Mouse (Mus musculus) forebrain, embryonic 15.5 days (tissue): ENCODE results near the gene I830077J02Rik. TPM values are rescaled to one million over a fixed set of nuclear protein-coding genes. Genes with fewer than 3 reads are reported as not detected.

Experiments
- ATAC-seq: fragments of 200-750 bp; cut with Nextera tagmentation; replicated peaks from 2 replicates; pipeline ENCODE4 v1.8.0; 2017; ENCODE audit warnings: mild to moderate bottlenecking, moderate TSS enrichment, moderate library complexity
- H3K27ac ChIP-seq: fragments of 300-500 bp; sonication (generic); replicated peaks from 2 replicates; pipeline ENCODE4 v1.5.1; 2015; ENCODE audit warnings: mild to moderate bottlenecking, inconsistent platforms
- H3K27me3 ChIP-seq: fragments of 300-500 bp; sonication (generic); 2 replicates; pipeline ENCODE4 v1.6.1; 2015; ENCODE audit warnings: inconsistent platforms
- H3K36me3 ChIP-seq: fragments of 300-500 bp; sonication (generic); 2 replicates; pipeline ENCODE4 v1.6.1; 2015; ENCODE audit warnings: mild to moderate bottlenecking, inconsistent platforms
- H3K4me1 ChIP-seq: fragments of 300-500 bp; sonication (generic); 2 replicates; pipeline ENCODE4 v1.6.1; 2015; ENCODE audit warnings: inconsistent platforms
- H3K4me2 ChIP-seq: fragments of 300-500 bp; sonication (generic); replicated peaks from 2 replicates; pipeline ENCODE4 v1.6.1; 2015; ENCODE audit warnings: mild to moderate bottlenecking, inconsistent platforms
- H3K4me3 ChIP-seq: fragments of 300-500 bp; sonication (generic); 2 replicates; pipeline ENCODE4 v1.5.1; 2015; ENCODE audit warnings: mild to moderate bottlenecking, inconsistent platforms
- H3K9ac ChIP-seq: fragments of 300-500 bp; sonication (generic); replicated peaks from 2 replicates; pipeline ENCODE4 v1.6.1; 2015; ENCODE audit warnings: mild to moderate bottlenecking, inconsistent platforms
- H3K9me3 ChIP-seq: fragments of 300-500 bp; sonication (generic); 2 replicates; pipeline ENCODE4 v1.6.1; 2016; ENCODE audit warnings: inconsistent platforms
- WGBS: fragments of 180-500 bp; shearing (Covaris S2); methylation state at CpG from one replicate; pipeline ENCODE4 v1.1.7; 2015; ENCODE audit warnings: mixed read lengths; 5-methylcytosine and 5-hydroxymethylcytosine counted together
- polyA plus RNA-seq: library from polyadenylated mRNA; unstranded; fragments of >200 nt; fragmentation: Nextera tagmentation; extraction: Ambion mirVana; gene quantifications from 2 replicates; pipeline ENCODE4 v1.2.1, GENCODE M21; 2015

The I830077J02Rik gene
- polyA plus RNA-seq, 1 experiment from 2014 or later, result 0.20 TPM

DNA sequence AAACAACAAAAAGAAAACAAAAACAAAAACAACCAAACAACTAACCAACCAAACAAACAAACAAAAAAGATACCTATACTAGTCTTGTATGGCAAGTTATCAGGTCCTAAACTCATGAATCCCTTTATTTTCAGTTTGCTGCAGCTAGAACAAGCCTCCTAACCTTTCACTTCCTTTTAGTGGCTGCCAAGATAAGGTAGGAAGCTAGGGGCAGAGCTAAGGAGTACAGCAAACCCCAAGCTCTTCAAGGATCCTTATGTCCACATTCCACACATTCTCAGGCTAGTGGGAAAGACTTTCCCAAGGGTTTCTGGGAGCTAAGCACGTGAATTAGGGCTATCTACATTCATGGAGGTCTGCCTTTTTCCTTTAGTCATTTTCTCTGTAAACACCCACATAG is 17.2 kb downstream of the I830077J02Rik start:
- H3K9me3 ChIP-seq, result no peaks in the 10 kb centered on the region
- H3K27ac ChIP-seq, result no peak overlapping the region
- H3K4me3 ChIP-seq, result no peak overlapping the region
- H3K36me3 ChIP-seq, result no peaks in the 10 kb centered on the region
- H3K27me3 ChIP-seq, result no peaks in the 10 kb centered on the region
- no peak for ATAC-seq
- no peaks in the 10 kb centered on the region for H3K4me1 ChIP-seq
- 38% methylated on average over 1 of the region's 1 CpGs for WGBS
- H3K4me2 ChIP-seq, result no peak overlapping the region
- no peak overlapping the region for H3K9ac ChIP-seq

DNA sequence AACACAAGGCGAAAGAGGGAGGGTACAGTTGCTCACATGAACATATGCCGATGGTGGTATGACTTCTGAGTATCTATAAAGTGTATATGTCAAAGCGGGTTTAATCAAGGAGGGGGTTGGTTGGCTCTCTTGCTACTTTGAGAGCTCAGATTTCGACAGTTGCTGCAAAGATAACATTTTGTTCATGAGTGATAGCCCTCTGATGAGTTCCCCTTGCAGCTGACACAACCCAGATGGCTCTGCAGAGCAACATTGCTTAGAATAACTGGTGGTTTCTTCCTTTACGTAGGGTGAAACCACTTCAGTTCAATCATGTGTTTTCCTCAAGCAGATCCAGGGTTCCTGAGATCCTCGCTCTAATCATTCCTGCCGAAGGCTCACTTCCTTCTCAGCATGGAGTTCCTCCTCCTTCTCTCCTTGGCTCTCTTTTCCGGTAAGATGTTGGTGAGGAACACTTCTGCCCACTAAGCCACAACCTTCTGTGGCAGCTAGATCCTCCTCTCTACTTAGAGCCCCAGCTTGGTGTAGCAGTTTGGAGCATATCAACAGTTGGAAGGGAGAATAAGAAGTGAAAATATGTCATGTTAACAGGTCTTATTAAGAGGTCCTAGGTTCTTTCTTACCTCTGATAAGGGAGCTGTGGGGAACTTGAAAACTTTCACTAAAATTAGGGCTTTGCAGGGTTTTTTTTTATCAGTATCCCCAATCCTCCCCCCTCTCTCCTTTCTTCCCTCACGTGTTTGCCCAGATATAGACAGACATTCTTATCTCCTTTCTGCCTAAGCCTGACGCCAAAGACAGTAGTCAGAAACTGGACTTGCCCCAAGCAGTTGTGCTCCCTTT is 18.4 kb downstream of the I830077J02Rik start:
- H3K4me3 ChIP-seq, result no peak overlapping the region
- H3K36me3 ChIP-seq, result no peaks in the 10 kb centered on the region
- no peak overlapping the region for H3K9ac ChIP-seq
- H3K27me3 ChIP-seq, result no peaks in the 10 kb centered on the region
- no peaks in the 10 kb centered on the region for H3K4me1 ChIP-seq
- H3K27ac ChIP-seq, result no peak overlapping the region
- H3K9me3 ChIP-seq, result no peaks in the 10 kb centered on the region
- no peak overlapping the region for H3K4me2 ChIP-seq
- no peak for ATAC-seq
- 81% methylated on average over 10 of the region's 10 CpGs for WGBS

DNA sequence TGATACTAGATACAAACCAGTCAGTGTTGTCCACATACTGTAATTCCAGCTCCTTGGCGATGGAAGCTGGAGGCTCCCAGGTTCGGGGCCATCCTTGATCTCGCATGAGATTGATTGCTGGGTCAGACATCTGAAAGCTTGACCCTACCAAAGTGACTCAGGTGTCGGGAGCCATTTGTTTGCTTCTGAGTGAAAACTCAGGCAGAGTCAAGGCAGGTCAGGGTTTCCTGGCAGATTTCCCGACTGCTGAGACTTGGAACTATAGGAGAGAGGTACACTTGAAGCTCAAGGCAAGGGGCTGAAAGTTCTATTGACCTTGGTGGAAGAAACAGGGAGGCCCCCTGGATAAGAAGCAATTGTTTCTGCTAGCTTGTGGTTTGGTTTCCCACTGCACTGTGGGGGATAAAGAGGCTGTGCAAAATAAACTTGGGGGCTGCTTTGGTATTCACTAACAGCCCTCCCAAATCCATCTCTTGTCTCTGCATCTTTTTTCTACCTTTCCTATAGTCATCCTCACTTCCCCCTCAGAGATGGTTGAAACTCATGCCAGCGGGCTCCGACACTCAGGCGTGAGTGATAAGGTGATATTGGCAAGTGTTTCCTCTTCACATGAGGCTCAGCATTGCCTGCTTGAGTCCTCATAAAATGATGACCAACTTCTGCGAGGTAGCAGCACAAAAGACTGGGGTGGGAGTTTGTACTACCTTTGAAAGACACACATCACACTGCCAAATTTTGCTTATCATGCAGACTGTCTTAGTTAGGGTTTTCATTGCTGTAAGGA is 20.2 kb downstream of the I830077J02Rik start:
- 86% methylated on average over 9 of the region's 9 CpGs for WGBS
- no peaks in the 10 kb centered on the region for H3K36me3 ChIP-seq
- H3K4me3 ChIP-seq, result no peak overlapping the region
- no peak for ATAC-seq
- no peaks in the 10 kb centered on the region for H3K4me1 ChIP-seq
- H3K9me3 ChIP-seq, result no peaks in the 10 kb centered on the region
- no peak overlapping the region for H3K9ac ChIP-seq
- no peak overlapping the region for H3K4me2 ChIP-seq
- H3K27ac ChIP-seq, result no peak overlapping the region
- H3K27me3 ChIP-seq, result no peaks in the 10 kb centered on the region

DNA sequence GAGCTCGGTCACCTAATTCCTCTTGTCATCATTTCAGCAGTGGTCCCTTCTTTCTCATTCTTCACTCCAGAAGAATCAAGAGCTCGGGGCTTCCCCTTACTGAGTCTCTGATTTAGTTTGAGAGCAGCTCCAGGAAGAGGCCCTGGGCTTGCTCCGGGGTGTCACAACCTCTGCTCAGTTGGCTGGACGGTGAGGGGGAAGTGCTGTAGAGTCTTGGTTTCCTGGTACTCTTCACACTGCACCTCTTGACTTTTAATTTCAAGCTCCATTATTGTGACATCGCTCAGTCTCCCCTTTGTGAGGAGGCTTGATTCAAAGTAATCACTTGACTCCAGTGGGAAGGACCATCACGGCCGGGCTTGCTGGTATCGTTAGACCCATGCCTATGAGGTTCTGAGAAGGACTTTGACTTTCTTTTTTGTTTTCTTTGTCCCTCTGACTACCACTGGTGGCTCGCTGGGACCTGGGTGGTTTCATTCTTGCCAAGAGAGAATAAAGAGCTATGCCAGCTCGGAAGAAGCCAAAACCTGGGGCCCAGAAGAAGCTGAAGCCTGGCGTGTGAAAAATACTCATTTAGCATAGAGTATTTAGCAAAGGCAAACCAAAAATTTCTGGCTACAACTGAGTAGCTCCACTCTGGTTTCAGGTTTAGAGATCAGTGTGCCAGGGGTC is 21.8 kb downstream of the I830077J02Rik start:
- Histone ChIP-seq H3K4me1 (no peaks in the 10 kb centered on the region), H3K36me3 (no peaks in the 10 kb centered on the region), H3K27me3 (no peaks in the 10 kb centered on the region), H3K27ac (no peak overlapping the region), H3K9me3 (no peaks in the 10 kb centered on the region), H3K4me2 (no peak overlapping the region), H3K9ac (no peak overlapping the region), H3K4me3 (no peak overlapping the region)
- 76% methylated on average over 11 of the region's 11 CpGs for WGBS
- ATAC-seq, result no peak

DNA sequence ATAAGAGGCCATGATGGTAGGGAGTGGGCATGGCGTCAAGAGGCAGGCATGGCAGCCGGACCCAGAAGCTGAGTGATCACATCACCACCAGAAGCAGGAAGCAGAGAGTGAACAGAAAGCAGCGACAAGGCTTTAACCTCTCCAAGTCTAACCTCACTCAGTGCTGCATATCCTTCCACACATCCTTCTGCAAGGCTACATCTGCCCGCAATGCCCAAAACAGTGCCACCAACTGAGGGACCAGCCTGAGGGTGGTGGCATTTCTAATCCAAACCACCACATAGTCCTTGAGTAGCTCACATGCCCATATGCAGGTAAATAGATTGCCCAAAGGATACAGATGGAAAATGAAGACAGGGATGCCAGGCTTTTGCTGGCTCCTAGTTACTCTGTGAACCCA is 23.5 kb downstream of the I830077J02Rik start:
- ATAC-seq, result no peak

DNA sequence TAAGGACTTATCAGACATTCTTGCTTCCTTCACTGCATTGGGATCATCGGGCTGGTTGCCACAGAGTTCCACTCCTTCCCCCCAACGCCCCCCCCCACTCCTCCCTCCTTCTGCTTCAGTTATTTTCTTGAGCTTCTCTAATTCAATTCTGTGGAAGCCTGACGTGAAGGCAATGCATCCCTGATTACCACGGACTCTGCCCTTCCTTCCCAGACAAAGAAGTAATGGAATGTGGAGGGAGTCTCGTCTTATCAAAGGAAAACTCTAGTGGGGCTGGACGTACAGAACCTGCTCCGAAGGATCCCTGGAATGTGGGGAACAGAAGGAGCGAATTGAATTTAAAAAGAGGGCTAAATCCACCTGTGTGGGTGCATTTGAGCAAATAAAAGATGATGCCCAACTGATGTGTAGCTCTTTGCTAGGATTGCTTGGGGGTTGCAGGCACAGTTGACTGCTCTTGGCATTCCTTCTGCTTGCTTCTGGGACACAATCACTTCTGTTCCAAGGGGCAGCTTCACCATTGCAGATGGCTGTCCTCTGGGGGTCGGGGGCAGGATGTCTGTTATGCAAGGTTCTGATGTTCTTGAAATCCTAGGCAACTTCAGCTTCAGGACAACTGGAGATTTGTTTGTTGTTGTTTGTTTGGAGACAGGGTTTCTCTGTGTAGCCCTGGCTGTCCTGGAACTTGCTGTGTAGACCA is 24.4 kb downstream of the I830077J02Rik start:
- Histone ChIP-seq H3K36me3 (no peaks in the 10 kb centered on the region), H3K27ac (no peak overlapping the region), H3K4me1 (no peaks in the 10 kb centered on the region), H3K9ac (no peak overlapping the region), H3K4me2 (no peak overlapping the region), H3K27me3 (no peaks in the 10 kb centered on the region), H3K9me3 (no peaks in the 10 kb centered on the region), H3K4me3 (no peak overlapping the region)
- ATAC-seq, result no peak
- WGBS, result 39% methylated on average over 9 of the region's 9 CpGs

More for the DNA sequence above, 23.5 kb downstream of the I830077J02Rik start:
- H3K36me3 ChIP-seq, result no peaks in the 10 kb centered on the region
- no peak overlapping the region for H3K4me2 ChIP-seq
- H3K9ac ChIP-seq, result no peak overlapping the region
- no peaks in the 10 kb centered on the region for H3K9me3 ChIP-seq
- no peaks in the 10 kb centered on the region for H3K4me1 ChIP-seq
- H3K27me3 ChIP-seq, result no peaks in the 10 kb centered on the region
- no peak overlapping the region for H3K4me3 ChIP-seq
- no peak overlapping the region for H3K27ac ChIP-seq
- 97% methylated on average over 4 of the region's 4 CpGs for WGBS

DNA sequence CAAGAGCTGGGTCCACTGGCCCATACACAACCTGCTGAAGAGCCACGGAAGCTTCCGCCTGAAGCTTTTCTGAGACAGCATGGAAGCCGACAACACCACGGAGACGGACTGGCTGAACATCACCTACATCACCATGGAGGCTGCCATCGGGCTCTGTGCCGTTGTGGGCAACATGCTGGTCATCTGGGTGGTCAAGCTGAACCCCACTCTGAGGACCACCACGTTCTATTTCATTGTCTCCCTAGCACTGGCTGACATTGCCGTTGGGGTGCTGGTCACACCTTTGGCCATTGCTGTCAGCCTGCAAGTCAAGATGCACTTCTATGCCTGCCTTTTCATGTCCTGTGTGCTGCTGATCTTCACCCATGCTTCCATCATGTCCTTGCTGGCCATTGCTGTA is 27.7 kb downstream of the I830077J02Rik start:
- Histone ChIP-seq H3K4me1 (no peaks in the 10 kb centered on the region), H3K9ac (no peak overlapping the region), H3K36me3 (no peaks in the 10 kb centered on the region), H3K9me3 (no peaks in the 10 kb centered on the region), H3K27me3 (no peaks in the 10 kb centered on the region), H3K27ac (no peak overlapping the region), H3K4me2 (no peak overlapping the region), H3K4me3 (no peak overlapping the region)
- no peak for ATAC-seq
- WGBS, result 93% methylated on average over 9 of the region's 9 CpGs

DNA sequence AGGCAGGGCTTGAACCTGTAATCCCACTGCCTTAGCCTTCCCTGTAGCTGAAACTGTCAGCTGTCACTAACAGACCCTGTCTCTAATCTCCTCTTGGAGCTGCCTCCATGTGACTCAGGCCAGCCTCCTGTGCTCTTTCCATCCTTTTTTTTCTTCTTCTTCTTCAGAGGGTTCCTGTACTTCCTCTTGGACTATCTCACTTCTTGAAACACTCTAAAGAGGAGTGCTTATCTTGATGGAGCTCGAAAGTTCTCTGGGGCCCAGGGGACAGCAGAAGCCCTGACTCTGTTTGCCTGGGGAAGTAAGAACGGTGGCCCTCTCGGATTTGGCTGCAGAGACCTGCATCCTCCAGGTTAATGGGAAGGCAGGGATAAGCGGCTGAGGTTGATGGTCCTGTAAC is 28.3 kb downstream of the I830077J02Rik start:
- Histone ChIP-seq H3K27me3 (no peaks in the 10 kb centered on the region), H3K9me3 (no peaks in the 10 kb centered on the region), H3K4me2 (no peak overlapping the region), H3K4me1 (no peaks in the 10 kb centered on the region), H3K4me3 (no peak overlapping the region), H3K9ac (no peak overlapping the region), H3K27ac (no peak overlapping the region), H3K36me3 (no peaks in the 10 kb centered on the region)
- no peak for ATAC-seq
- 81% methylated on average over 4 of the region's 4 CpGs for WGBS

DNA sequence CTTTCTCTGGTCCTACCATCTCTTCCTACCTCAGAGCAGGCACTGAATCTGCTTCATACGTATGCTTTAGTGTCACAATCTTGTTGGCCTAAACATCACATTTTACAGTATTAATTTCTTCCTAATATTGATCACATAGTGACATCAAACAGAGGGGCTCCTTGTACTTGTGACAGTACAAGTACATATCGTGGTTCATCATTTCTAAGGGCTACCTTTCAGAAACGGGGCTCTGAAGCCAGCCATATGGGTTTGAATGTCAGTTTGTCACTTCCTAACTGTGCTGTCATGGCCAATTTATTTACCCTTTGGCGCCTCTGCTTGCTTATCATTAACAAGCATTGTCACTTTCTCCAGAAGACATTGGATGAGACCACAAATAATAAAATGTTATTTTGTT is 31.0 kb downstream of the I830077J02Rik start:
- H3K9me3 ChIP-seq, result no peaks in the 10 kb centered on the region
- no peak overlapping the region for H3K4me2 ChIP-seq
- no peak for ATAC-seq
- H3K4me1 ChIP-seq, result no peaks in the 10 kb centered on the region
- 79% methylated on average over 4 of the region's 4 CpGs for WGBS
- no peaks in the 10 kb centered on the region for H3K27me3 ChIP-seq
- no peak overlapping the region for H3K4me3 ChIP-seq
- H3K9ac ChIP-seq, result no peak overlapping the region
- H3K36me3 ChIP-seq, result no peaks in the 10 kb centered on the region
- H3K27ac ChIP-seq, result no peak overlapping the region

DNA sequence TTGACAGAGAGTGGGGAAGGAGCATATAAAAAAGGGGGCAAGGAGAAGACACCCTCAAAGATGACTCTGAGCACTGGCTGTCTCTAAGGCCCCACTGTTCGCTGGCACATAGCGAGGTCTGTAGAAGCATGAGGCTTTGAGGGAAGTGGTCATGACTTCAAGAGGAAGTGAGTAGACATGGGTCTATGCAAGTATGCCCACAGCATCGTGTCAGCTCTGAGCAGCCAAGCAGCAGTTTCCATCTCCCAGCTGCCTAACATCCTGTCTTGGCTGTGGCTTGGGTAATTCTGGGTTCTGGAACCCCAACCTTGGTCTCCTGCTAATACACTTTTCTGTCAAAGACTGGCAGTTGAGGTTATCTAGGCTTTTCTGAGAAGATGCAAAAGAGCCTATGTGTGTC is 31.7 kb downstream of the I830077J02Rik start:
- H3K27ac ChIP-seq, result no peak overlapping the region
- no peak overlapping the region for H3K4me3 ChIP-seq
- no peaks in the 10 kb centered on the region for H3K36me3 ChIP-seq
- no peaks in the 10 kb centered on the region for H3K27me3 ChIP-seq
- no peak overlapping the region for H3K9ac ChIP-seq
- H3K4me2 ChIP-seq, result no peak overlapping the region
- H3K9me3 ChIP-seq, result no peaks in the 10 kb centered on the region
- WGBS, result 88% methylated on average over 3 of the region's 3 CpGs
- H3K4me1 ChIP-seq, result no peaks in the 10 kb centered on the region
- no peak for ATAC-seq

DNA sequence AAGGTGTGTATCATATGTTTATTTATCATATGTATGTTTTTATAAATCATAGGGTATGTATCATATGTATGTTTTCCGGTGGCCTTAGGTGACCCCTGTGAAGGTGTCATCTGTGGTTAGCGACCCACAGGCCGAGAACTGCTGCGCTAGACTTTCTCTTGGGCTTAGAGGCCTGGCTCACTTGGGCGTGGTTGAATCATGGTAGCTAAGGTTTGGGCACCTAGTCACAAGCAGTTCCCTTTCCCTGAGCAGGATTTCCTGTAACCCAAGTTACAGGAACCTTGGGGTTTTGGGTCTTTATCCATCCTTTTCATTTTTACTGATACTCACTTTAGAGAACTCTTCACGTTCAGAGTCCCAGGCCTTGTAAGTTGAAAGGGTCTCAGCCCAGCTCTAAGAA is 32.2 kb downstream of the I830077J02Rik start:
- Histone ChIP-seq H3K4me1 (no peaks in the 10 kb centered on the region), H3K4me2 (no peak overlapping the region), H3K4me3 (no peak overlapping the region), H3K27ac (no peak overlapping the region), H3K9me3 (no peaks in the 10 kb centered on the region), H3K9ac (no peak overlapping the region), H3K27me3 (no peaks in the 10 kb centered on the region), H3K36me3 (no peaks in the 10 kb centered on the region)
- WGBS, result 83% methylated on average over 6 of the region's 6 CpGs
- ATAC-seq, result no peak
